Mouse (Mus musculus) inflammation-experienced regulatory T-cells (primary cell): ENCODE measurements around the gene Cd83. TPM values are rescaled to one million over a fixed set of nuclear protein-coding genes. Genes with fewer than 3 reads are reported as not detected.

Experiments
- polyA plus RNA-seq, 2 experiments: library from polyadenylated mRNA; unstranded; fragments of 100-300 nt; shearing (Covaris generic); gene quantifications; one replicate each; pipeline ENCODE4 v1.2.1; 2017

Cd83 gene
- 100 to 1,000 TPM in 1 of 2 experiments, 10 to 100 TPM in 1; 46.6 to 317 TPM for polyA plus RNA-seq

DNA sequence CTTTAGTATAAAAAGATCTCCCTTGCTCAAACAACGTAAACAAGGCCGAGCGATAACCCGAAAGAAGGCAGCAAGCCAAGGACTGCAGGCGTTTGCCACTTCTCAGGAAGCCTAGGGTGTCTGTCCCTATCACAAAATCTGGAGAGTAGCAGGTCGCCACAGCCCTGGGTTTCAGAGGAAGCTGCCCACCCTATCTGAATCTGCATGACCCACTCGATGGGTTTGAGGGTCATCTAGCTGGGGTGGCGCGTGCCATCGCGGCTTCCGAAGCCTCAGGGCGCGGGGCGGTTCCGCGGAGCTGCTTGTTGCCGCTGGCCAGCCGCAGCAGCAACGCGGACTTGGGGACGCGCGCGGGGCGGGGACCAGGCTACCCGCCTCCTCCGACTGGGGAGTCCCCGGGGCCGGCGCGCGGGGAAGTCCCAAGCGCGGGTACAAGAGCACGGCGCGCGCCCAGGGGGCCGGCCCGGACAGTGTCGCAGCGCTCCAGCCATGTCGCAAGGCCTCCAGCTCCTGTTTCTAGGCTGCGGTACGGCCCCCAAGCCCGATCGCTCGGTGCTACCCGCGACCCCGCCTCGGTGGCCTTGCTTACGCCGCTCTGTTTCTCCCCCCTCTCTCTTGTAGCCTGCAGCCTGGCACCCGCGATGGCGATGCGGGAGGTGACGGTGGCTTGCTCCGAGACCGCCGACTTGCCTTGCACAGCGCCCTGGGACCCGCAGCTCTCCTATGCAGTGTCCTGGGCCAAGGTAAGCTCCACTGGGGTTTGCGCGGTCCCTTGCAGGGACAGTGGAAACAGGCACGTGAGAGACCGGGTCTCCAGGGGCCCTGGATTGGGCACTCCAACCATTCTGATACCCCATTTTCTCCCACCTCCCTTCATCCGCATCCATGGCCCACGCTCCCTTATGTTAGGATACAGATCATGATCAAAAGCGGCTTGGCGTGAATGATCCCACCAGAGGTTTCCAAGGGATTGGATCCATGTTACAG lies at the start of gene Cd83:
TSS of gene Cd83 (plus strand) at position 51 of the 987 bp plus-strand sequence.

Other genes starting within 250 kb of the Cd83 start
- gene Mcur1, start 224.6 kb upstream of the Cd83 start, polyA plus RNA-seq: 10 to 100 TPM; 25.8 to 31.9 TPM
- 1 to 10 TPM in 1 of 2 experiments, under 1 TPM in 1; 0.98 to 2.0 TPM for gene Rnf182, start 169.1 kb upstream of the Cd83 start, polyA plus RNA-seq